Mouse (Mus musculus) gastrocnemius, adult 2 months (tissue): ENCODE data around the gene Ano2. TPM values are rescaled to one million over a fixed set of nuclear protein-coding genes. Genes with fewer than 3 reads are reported as not detected.

ENCODE experiments used
- DNase-seq: peaks from one replicate; pipeline ENCODE4 v3.0.0; 2022
- H3K27ac ChIP-seq: fragments of 200-600 bp; 2 replicates; pipeline ENCODE4 v1.8.1; 2022; ENCODE audit warnings: mild to moderate bottlenecking
- H3K4me3 ChIP-seq: fragments of 200-600 bp; 2 replicates; pipeline ENCODE4 v1.8.1; 2022; ENCODE audit warnings: mild to moderate bottlenecking, moderate library complexity
- CTCF ChIP-seq: fragments of 200-600 bp; IDR thresholded peaks from 2 replicates; pipeline ENCODE4 v1.8.1; 2022; ENCODE audit warnings: antibody characterized with exemption, mild to moderate bottlenecking, moderate library complexity
- intact Hi-C: fragments of 180-260 bp; cut with DNase I; formaldehyde crosslinking; loops from one replicate; pipeline ENCODE4 v1.15.1; 2025
- total RNA-seq, 2 experiments: library from RNA; stranded (reverse); gene quantifications; 2 replicates each; pipeline ENCODE4 v1.2.3; 2021

Gene Ano2
- total RNA-seq, 2 experiments from 2014 or later = not detected

GRCm38 (mm10) chr6:126045931-126046330 is 355.7 kb downstream of the Ano2 start:
- intact Hi-C loops = loop anchor here (1.0 kb wide), 1 partner anchor 121 kb away; no protein-coding TSS in a partner anchor
- peak; percentile 63 for TF ChIP-seq CTCF
- DNase-seq = peak; percentile 37

GRCm38 (mm10) chr6:126048206-126048605 is 358.0 kb downstream of the Ano2 start:
- Histone ChIP-seq H3K27ac (no peak overlapping the region), H3K4me3 (no peak overlapping the region)
- DNase-seq = no peak
- no peak for TF ChIP-seq CTCF
- intact Hi-C loops = no loop called here

More at GRCm38 (mm10) chr6:126045931-126046330, 355.7 kb downstream of the Ano2 start:
- H3K27ac ChIP-seq = no peak overlapping the region
- H3K4me3 ChIP-seq = no peak overlapping the region

GRCm38 (mm10) chr6:126053136-126053535 is 362.9 kb downstream of the Ano2 start:
- TF ChIP-seq CTCF = no peak
- no peak overlapping the region for H3K27ac ChIP-seq

GRCm38 (mm10) chr6:126057706-126058105 is 367.5 kb downstream of the Ano2 start:
- Histone ChIP-seq H3K4me3 (no peak overlapping the region), H3K27ac (no peak overlapping the region)
- DNase-seq = no peak
- intact Hi-C loops = no loop called here
- no peak for TF ChIP-seq CTCF

More at GRCm38 (mm10) chr6:126053136-126053535, 362.9 kb downstream of the Ano2 start:
- no peak overlapping the region for H3K4me3 ChIP-seq
- no peak for DNase-seq
- intact Hi-C loops = no loop called here

GRCm38 (mm10) chr6:126080531-126080930 is 390.3 kb downstream of the Ano2 start:
- no peak overlapping the region for H3K4me3 ChIP-seq
- no peak for TF ChIP-seq CTCF
- no peak overlapping the region for H3K27ac ChIP-seq
- intact Hi-C loops = no loop called here
- no peak for DNase-seq

GRCm38 (mm10) chr6:126086321-126086950 is 396.2 kb downstream of the Ano2 start:
- intact Hi-C loops = loop anchor here (5.0 kb wide), 1 partner anchor 81 kb away; the partner anchor contains the start of gene Ntf3
- peak overlapping the region; percentile 28 for H3K27ac ChIP-seq
- peak; percentile 57 for DNase-seq

GRCm38 (mm10) chr6:126088489-126089265 is 398.5 kb downstream of the Ano2 start:
- no peak overlapping the region for H3K4me3 ChIP-seq
- H3K27ac ChIP-seq = peak overlapping the region; percentile 16; the same call in 1 of the 2 replicates
- TF ChIP-seq CTCF = no peak
- DNase-seq = peak; percentile 53
- intact Hi-C loops = loop anchor here (5.0 kb wide), 1 partner anchor 79 kb away; the partner anchor contains the start of gene Ntf3

More at GRCm38 (mm10) chr6:126086321-126086950, 396.2 kb downstream of the Ano2 start:
- no peak for TF ChIP-seq CTCF
- no peak overlapping the region for H3K4me3 ChIP-seq

Other genes with a start within 250 kb of the Ano2 start
- gene Cd9, start 195.6 kb upstream of the Ano2 start, total RNA-seq = 10 to 100 TPM; 19.1 to 30.7 TPM
- gene Vwf, start 143.6 kb upstream of the Ano2 start, total RNA-seq = 10 to 100 TPM; 12.5 to 15.3 TPM